Mouse (Mus musculus) stomach, embryonic 14.5 days (tissue): ENCODE measurements around the gene Anks3. TPM values are rescaled to one million over a fixed set of nuclear protein-coding genes. Genes with fewer than 3 reads are reported as not detected.

Source experiments
- ATAC-seq: fragments of 200-750 bp; cut with Nextera tagmentation; 2 replicates; pipeline ENCODE4 v1.8.0; 2017; ENCODE audit warnings: low read depth, moderate TSS enrichment; ENCODE audit not compliant: insufficient number of reproducible peaks, insufficient read depth, low FRiP score
- H3K27ac ChIP-seq: fragments of 300-500 bp; sonication (generic); 2 replicates; pipeline ENCODE4 v1.5.1; 2014; ENCODE audit warnings: mild to moderate bottlenecking, low read length, moderate library complexity, mixed read lengths
- H3K27me3 ChIP-seq: fragments of 300-500 bp; sonication (generic); 2 replicates; pipeline ENCODE4 v1.6.1; 2014; ENCODE audit warnings: low read length, control low read depth, mixed read lengths; ENCODE audit not compliant: control insufficient read depth, insufficient read depth
- H3K36me3 ChIP-seq: fragments of 300-500 bp; sonication (generic); 2 replicates; pipeline ENCODE4 v1.6.1; 2014; ENCODE audit warnings: mild to moderate bottlenecking, control low read depth, low read length, moderate library complexity, mixed read lengths; ENCODE audit not compliant: control insufficient read depth, insufficient read depth
- H3K4me1 ChIP-seq: fragments of 300-500 bp; sonication (generic); 2 replicates; pipeline ENCODE4 v1.6.1; 2014; ENCODE audit warnings: low read length, control low read depth, mixed read lengths; ENCODE audit not compliant: control insufficient read depth, insufficient read depth
- H3K4me2 ChIP-seq: fragments of 300-500 bp; sonication (generic); replicated peaks from 2 replicates; pipeline ENCODE4 v1.6.1; 2014; ENCODE audit warnings: low read depth, low read length, control low read depth
- H3K4me3 ChIP-seq: fragments of 300-500 bp; sonication (generic); 2 replicates; pipeline ENCODE4 v1.5.1; 2014; ENCODE audit warnings: low read depth, low read length, control low read depth
- H3K9ac ChIP-seq: fragments of 300-500 bp; sonication (generic); replicated peaks from 2 replicates; pipeline ENCODE4 v1.6.1; 2014; ENCODE audit warnings: low read depth, mild to moderate bottlenecking, control low read depth, low read length, moderate library complexity, mixed read lengths
- H3K9me3 ChIP-seq: fragments of 300-500 bp; sonication (generic); 2 replicates; pipeline ENCODE4 v1.6.1; 2016; ENCODE audit warnings: low read depth, low read length, control low read depth; ENCODE audit not compliant: control insufficient read depth
- WGBS: fragments of 180-500 bp; shearing (Covaris S2); extraction: QIAGEN DNeasy Blood & Tissue Kit; methylation state at CpG from one replicate; pipeline ENCODE4 v1.1.7; 2014; 5-methylcytosine and 5-hydroxymethylcytosine counted together
- polyA plus RNA-seq: library from polyadenylated mRNA; unstranded; fragments of >200 nt; fragmentation: Nextera tagmentation; extraction: Ambion mirVana; gene quantifications from 2 replicates; pipeline ENCODE4 v1.2.1, GENCODE M21; 2014

Gene Anks3
- polyA plus RNA-seq, 1 experiment from 2014 or later: 54.1 TPM

DNA sequence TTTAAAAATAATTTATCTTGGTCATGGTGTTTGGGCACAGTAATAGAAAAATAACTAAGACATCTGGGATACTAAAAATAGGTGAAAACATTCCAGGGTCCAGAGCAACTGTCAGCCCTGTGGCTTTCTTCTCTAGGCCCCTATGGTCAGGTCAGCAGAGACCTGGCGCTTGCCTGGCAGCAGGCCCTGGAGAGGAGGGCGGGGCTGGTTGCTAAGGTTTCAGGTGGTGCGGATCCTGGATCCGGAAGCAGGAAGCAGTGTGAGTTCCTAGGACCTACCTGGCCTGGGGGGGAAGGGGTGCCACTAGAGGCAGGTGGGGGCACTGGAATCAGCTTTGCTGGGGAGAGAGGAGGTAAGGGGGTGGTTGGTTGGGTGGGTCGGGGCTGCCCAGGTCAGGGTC lies 43.1 kb upstream of the Anks3 start, which contains the start of gene Smim22:
Gene Smim22, plus strand, starts transcription at position 222 of the 400 bp plus-strand sequence.
- WGBS: 38% methylated on average over 5 of the region's 5 CpGs
- Histone ChIP-seq H3K9me3 (no peaks in the 10 kb centered on the region), H3K4me3 (peak within 1 kb of the TSS; percentile 20), H3K27ac (peak within 1 kb of the TSS; percentile 27; the same call in 1 of the 2 replicates), H3K36me3 (no peaks in the 10 kb centered on the region; the same call in 1 of the 2 replicates), H3K9ac (no peak within 1 kb of the TSS; the same call in 1 of the 2 replicates), H3K4me2 (peak within 1 kb of the TSS; percentile 35), H3K4me1 (no peaks in the 10 kb centered on the region), H3K27me3 (no peaks in the 10 kb centered on the region)
- ATAC-seq: peak; percentile 87

DNA sequence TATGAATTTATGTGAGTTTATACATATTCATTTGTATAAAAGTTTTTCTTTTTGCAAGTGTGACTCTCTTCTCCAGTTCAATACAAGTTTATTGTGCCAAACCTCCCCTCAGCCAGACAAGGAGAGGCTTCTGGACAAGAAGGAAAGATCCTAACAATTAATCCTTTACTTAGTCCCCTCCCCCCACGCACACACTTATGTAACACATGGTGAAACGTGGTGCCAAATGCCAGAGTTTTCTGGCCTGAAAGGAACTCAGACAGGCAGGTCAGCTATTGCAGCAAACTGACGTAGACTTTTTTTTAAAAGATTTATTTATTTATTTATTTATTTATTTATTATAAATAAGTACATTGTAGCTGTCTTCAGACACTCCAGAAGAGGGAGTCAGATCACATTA lies 36.6 kb upstream of the Anks3 start:
- ATAC-seq: no peak

DNA sequence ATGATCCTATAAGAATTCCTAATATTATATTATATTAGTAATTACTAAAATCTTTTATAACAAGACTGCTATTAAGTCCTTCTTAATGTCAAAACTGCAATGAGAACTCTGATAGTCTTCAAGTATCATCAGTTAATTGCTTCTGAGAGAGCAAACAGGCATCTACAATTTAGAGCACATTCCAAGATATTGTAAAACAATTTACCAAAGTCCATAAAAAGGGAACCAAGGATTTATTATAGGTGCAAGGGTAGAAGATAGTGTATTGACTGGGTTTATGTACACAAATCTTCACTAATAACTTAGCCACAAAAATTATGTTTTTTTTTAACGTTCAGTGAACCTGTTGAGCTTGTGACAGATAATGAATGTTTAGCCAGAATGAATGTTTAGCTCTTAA lies 35.0 kb upstream of the Anks3 start:
- H3K4me3 ChIP-seq: no peak overlapping the region
- H3K4me2 ChIP-seq: no peak overlapping the region
- H3K36me3 ChIP-seq: no peaks in the 10 kb centered on the region
- H3K27ac ChIP-seq: no peak overlapping the region
- H3K27me3 ChIP-seq: no peaks in the 10 kb centered on the region
- ATAC-seq: no peak
- no peak overlapping the region for H3K9ac ChIP-seq
- 20% methylated on average over 1 of the region's 1 CpGs for WGBS
- H3K4me1 ChIP-seq: no peaks in the 10 kb centered on the region
- H3K9me3 ChIP-seq: no peaks in the 10 kb centered on the region

More for the DNA sequence above, 36.6 kb upstream of the Anks3 start:
- no peaks in the 10 kb centered on the region for H3K9me3 ChIP-seq
- H3K36me3 ChIP-seq: no peaks in the 10 kb centered on the region
- no peaks in the 10 kb centered on the region for H3K4me1 ChIP-seq
- no peak overlapping the region for H3K4me2 ChIP-seq
- H3K27ac ChIP-seq: no peak overlapping the region
- no peak overlapping the region for H3K9ac ChIP-seq
- 64% methylated on average over 3 of the region's 3 CpGs for WGBS
- no peak overlapping the region for H3K4me3 ChIP-seq
- no peaks in the 10 kb centered on the region for H3K27me3 ChIP-seq

DNA sequence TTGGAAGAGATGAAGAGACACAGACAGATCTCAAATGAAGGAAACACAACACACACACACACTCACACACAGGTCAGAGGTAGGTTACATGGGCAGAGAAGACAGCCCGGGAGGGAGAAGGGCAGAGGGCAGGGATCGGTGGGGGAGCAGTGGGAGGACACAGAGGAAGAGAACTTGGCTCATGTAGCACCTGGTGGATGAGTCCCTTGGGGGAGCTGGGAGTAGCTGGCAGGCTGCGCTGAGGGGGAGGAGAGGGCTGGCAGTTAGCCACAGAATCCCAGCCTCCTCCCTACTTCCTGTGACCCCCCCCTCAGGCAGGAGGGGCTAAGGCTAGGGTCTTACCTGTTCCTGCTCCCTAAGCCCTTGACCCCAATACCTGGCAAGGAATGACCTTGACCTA lies 33.5 kb upstream of the Anks3 start, which contains the start of gene Sept12:
Gene Sept12, minus strand, starts transcription at position 300 of the 400 bp plus-strand sequence.
- no peak within 1 kb of the TSS for H3K9ac ChIP-seq
- ATAC-seq: no peak
- H3K27ac ChIP-seq: no peak within 1 kb of the TSS
- H3K27me3 ChIP-seq: no peaks in the 10 kb centered on the region
- no peaks in the 10 kb centered on the region for H3K4me1 ChIP-seq
- H3K4me2 ChIP-seq: no peak within 1 kb of the TSS
- WGBS: 39% methylated on average over 3 of the region's 3 CpGs
- H3K9me3 ChIP-seq: no peaks in the 10 kb centered on the region
- H3K36me3 ChIP-seq: no peaks in the 10 kb centered on the region
- H3K4me3 ChIP-seq: no peak within 1 kb of the TSS

DNA sequence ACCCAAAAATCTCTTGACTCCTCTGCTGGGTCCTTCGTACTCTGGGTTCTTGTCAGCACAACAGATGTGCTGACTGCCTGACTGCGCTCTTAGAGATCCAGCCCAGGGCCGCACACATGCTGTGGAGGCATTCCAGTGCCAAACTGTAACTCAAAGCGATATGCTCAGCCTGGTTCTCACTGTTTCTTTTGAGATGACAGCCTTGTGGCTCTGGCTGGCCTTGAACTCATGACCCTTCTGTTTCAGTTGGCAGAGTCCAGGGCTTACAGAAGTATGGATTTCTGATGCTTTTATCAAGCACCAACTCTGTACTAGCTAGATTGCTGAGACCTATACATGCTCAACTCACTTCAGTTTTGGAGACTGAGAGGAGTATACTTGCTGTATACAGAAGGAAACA lies 29.3 kb upstream of the Anks3 start:
- H3K27ac ChIP-seq: no peak overlapping the region
- no peaks in the 10 kb centered on the region for H3K4me1 ChIP-seq
- no peaks in the 10 kb centered on the region for H3K27me3 ChIP-seq
- 84% methylated on average over 4 of the region's 4 CpGs for WGBS
- no peaks in the 10 kb centered on the region for H3K36me3 ChIP-seq
- ATAC-seq: no peak
- no peak overlapping the region for H3K4me3 ChIP-seq
- H3K9me3 ChIP-seq: no peaks in the 10 kb centered on the region
- no peak overlapping the region for H3K9ac ChIP-seq
- no peak overlapping the region for H3K4me2 ChIP-seq

DNA sequence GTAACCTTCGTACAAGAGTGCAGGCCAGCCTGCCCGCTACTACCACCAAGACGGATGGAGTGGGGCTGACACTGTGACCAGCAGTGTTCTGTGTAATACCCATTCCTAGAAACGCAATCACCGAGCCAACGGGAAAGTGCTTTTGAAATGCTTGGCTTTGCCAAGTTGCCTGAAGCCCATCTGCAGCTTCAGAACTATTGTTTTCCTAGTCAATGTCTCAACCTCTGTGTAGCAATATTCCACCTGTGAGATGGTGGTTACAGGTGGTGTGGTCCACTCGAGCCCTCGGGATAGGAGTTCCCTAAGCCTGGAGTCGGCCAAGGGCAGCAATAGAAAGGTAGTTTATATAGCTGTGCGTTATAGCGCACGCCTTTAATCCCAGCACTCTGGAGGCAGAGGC lies 20.7 kb upstream of the Anks3 start:
- Histone ChIP-seq H3K27ac (no peak overlapping the region), H3K9me3 (no peaks in the 10 kb centered on the region), H3K36me3 (no peaks in the 10 kb centered on the region), H3K4me1 (no peaks in the 10 kb centered on the region), H3K4me3 (no peak overlapping the region), H3K4me2 (no peak overlapping the region), H3K9ac (no peak overlapping the region), H3K27me3 (no peaks in the 10 kb centered on the region)
- ATAC-seq: no peak
- WGBS: 88% methylated on average over 12 of the region's 12 CpGs

DNA sequence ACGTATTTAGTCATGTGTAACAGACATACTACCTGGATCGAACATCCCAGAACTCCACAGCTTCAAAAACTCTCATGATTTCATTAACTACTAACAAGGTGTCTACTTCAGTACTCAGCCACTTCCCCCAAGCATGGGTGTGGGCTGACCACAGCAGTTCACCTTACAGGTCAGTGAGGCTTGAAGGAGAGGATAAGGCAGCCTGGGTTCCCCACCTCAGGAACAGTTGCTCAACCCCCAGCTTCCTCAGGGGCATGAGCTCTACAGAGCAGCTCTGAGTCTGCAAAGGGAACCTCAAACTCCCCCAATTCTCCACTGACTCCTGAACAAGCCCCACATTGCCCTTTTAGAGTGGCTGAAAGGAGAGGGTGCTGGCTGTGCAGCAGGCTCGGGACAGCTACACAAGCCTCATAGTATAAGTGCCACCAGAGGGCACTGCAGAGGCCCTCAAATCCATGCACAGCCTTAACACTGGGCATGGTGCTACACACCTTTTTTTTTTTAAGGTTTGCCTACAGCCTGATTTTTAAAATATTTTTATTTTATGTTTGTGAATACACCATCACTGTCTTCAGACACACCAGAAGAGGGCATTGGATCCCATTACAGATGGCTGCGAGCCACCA lies 15.9 kb upstream of the Anks3 start:
- H3K4me1 ChIP-seq: no peaks in the 10 kb centered on the region
- H3K4me3 ChIP-seq: no peak overlapping the region
- 0 out of 2 replicates have a peak, but pooled peaks have one; percentile 63 for ATAC-seq
- H3K27me3 ChIP-seq: no peaks in the 10 kb centered on the region
- no peaks in the 10 kb centered on the region for H3K36me3 ChIP-seq
- 75% methylated on average over 4 of the region's 4 CpGs for WGBS
- no peak overlapping the region for H3K9ac ChIP-seq
- H3K4me2 ChIP-seq: no peak overlapping the region
- H3K27ac ChIP-seq: no peak overlapping the region
- H3K9me3 ChIP-seq: no peaks in the 10 kb centered on the region

DNA sequence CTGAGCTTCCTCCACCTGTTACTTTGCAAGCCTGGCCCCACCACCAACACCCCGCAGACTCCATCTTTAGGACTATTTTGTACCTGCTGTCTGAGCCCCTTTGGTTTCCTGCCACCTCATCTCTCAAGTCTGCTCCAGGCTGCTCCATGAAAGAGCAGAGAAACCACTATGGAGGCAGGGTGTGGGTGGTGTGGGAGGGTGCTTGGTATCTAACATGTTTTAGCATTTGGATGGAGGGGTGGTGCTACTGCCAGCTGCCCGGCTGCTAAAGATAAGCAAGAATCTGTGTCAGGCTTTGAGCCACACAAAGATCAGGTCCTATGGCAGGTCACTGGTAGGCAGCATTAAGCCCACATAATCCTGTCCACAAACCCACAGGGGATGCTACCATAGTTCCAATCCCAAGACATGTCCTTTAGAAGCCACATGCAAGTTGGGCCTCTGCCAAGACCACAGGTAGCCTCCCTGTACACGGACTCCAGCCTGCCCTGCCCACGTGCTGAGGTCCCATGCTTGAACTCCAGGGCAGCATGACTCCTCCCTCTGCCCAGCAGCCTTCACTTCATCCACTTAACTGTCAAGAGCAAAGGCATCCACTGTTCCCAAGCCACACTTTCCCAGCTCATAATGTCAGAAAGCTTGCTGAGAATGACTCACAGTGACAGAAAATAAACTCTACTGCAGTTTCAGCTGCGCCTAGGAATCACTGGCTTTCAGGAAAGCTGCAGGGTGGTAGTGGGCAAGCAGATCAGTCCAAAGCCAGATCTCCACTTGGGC lies 14.5 kb upstream of the Anks3 start:
- no peak overlapping the region for H3K4me2 ChIP-seq
- H3K4me1 ChIP-seq: no peaks in the 10 kb centered on the region
- no peak overlapping the region for H3K27ac ChIP-seq
- H3K27me3 ChIP-seq: no peaks in the 10 kb centered on the region
- no peaks in the 10 kb centered on the region for H3K9me3 ChIP-seq
- H3K4me3 ChIP-seq: no peak overlapping the region
- no peak overlapping the region for H3K9ac ChIP-seq
- no peak for ATAC-seq
- no peaks in the 10 kb centered on the region for H3K36me3 ChIP-seq
- WGBS: 55% methylated on average over 5 of the region's 5 CpGs
